9 mouse cellular contexts compared by ENCODE assay signal in genomic region chr7:100555431-100555951, GRCm38 (mm10). TPM values are rescaled to one million over a fixed set of nuclear protein-coding genes. Genes with fewer than 3 reads are reported as not detected.
DNase-seq lines count a peak whose midpoint lies in the region; ATAC-seq lines count a peak whose summit lies in the region.
"Had no signal": no experiment of that assay in that cellular context is flagged by ENCODE, and none has a peak within 500 bp of the region (broad histone marks: within the 10 kb centered on the region; RNA-seq: fewer than 3 reads in every experiment).

No protein-coding gene starts in this region.

- peak; percentile 31; the same call in 1 of the 2 replicates for ATAC-seq in liver, embryonic 16.5 days (ENCODE audit: low read depth)
- peak; percentile 46; the same call in 1 of the 2 replicates for ATAC-seq in stomach, embryonic 14.5 days (ENCODE audit: insufficient number of reproducible peaks, insufficient read depth, low FRiP score, low read depth)
- no peak for ATAC-seq in granulocyte monocyte progenitor cell, adult 5-6 weeks (replicated peaks; ENCODE audit: poor library complexity, severe bottlenecking)

- no peak overlapping the region for H3K4me2 ChIP-seq in liver, embryonic 16.5 days (ENCODE audit: low read depth, low read length)
- no peak overlapping the region for H3K4me2 ChIP-seq in stomach, embryonic 14.5 days (replicated peaks; ENCODE audit: low read depth, low read length)

- 69% methylated on average over 13 of the region's 13 CpGs for WGBS in liver, embryonic 16.5 days (ENCODE audit: insufficient replicate concordance)
- 41% methylated on average over 13 of the region's 13 CpGs for WGBS in stomach, embryonic 14.5 days

- peak; percentile 69 for DNase-seq in R1 (ENCODE audit: low read depth, low spot score)
- peak; percentile 47 for DNase-seq in cerebellum, postnatal 36 days
- peak; percentile 30 for DNase-seq in gastrocnemius, postnatal 25 days
- peak; percentile 76 to 82 for DNase-seq in layer of hippocampus, adult 8-10 months (ENCODE audit: low spot score in 2 of 2)
- DNase-seq in spleen, postnatal 36 days (ENCODE audit: low spot score in 2 of 2) = no peak

- H3K27me3 ChIP-seq in liver, embryonic 16.5 days (ENCODE audit: control insufficient read depth, insufficient read depth, low read depth, low read length) = no peaks in the 10 kb centered on the region
- H3K27me3 ChIP-seq in stomach, embryonic 14.5 days (ENCODE audit: control insufficient read depth, insufficient read depth, low read length) = no peaks in the 10 kb centered on the region
- H3K27me3 ChIP-seq: megakaryocyte, embryonic 14.5 days had no signal

- no peak overlapping the region for H3K9ac ChIP-seq in liver, embryonic 16.5 days (ENCODE audit: low read depth, low read length)
- H3K9ac ChIP-seq in stomach, embryonic 14.5 days (replicated peaks; ENCODE audit: low read depth, low read length) = no peak overlapping the region

- H3K27ac ChIP-seq in liver, embryonic 16.5 days (ENCODE audit: low read length) = peak overlapping the region; percentile 79
- peak overlapping the region; percentile 73 for H3K27ac ChIP-seq in stomach, embryonic 14.5 days (ENCODE audit: low read length)

- H3K36me3 ChIP-seq in liver, embryonic 16.5 days (ENCODE audit: control insufficient read depth, insufficient read depth) = no peaks in the 10 kb centered on the region
- peaks cover 3% of the 10 kb centered on the region; the same call in 1 of the 2 replicates for H3K36me3 ChIP-seq in stomach, embryonic 14.5 days (ENCODE audit: control insufficient read depth, insufficient read depth, low read length)

- no peak overlapping the region for H3K4me3 ChIP-seq in liver, embryonic 16.5 days (ENCODE audit: low read depth, low read length)
- no peak overlapping the region for H3K4me3 ChIP-seq in stomach, embryonic 14.5 days (ENCODE audit: low read depth, low read length)
- H3K4me3 ChIP-seq: megakaryocyte, embryonic 14.5 days had no signal

- H3K9me3 ChIP-seq in liver, embryonic 16.5 days (replicated peaks; ENCODE audit: control insufficient read depth, low read length) = no peaks in the 10 kb centered on the region
- no peaks in the 10 kb centered on the region for H3K9me3 ChIP-seq in stomach, embryonic 14.5 days (ENCODE audit: control insufficient read depth, low read depth, low read length)
- H3K9me3 ChIP-seq: megakaryocyte, embryonic 14.5 days had no signal

- peaks cover 19% of the 10 kb centered on the region for H3K4me1 ChIP-seq in liver, embryonic 16.5 days (ENCODE audit: control insufficient read depth, low read depth, low read length)
- H3K4me1 ChIP-seq in stomach, embryonic 14.5 days (ENCODE audit: control insufficient read depth, insufficient read depth, low read length) = no peaks in the 10 kb centered on the region; the same call in 1 of the 2 replicates

RNA-seq across cellular contexts. Expression of gene Coa4, which starts 18.6 kb away (rescaled TPM):
- total RNA-seq in gastrocnemius, postnatal 25 days (2021) = 10 to 100 TPM in 1 of 2 experiments, 1 to 10 TPM in 1; 8.1 to 13.0 TPM
- total RNA-seq in layer of hippocampus, adult 8-10 months (2022) = 1 to 10 TPM; 7.9 to 9.9 (median 9.2) TPM
- 10.7 and 13.1 TPM in 2 replicates for polyA plus RNA-seq in liver, embryonic 16.5 days (2015; fragmentation: Nextera tagmentation; extraction: Ambion mirVana)
- 23.9 and 24.3 TPM in 2 replicates for polyA plus RNA-seq in stomach, embryonic 14.5 days (2014; fragmentation: Nextera tagmentation; extraction: Ambion mirVana)
- total RNA-seq in granulocyte monocyte progenitor cell, adult 5-6 weeks (2014; fragmentation: Nextera tagmentation) = 5.4 and 14.1 TPM in 2 replicates
- total RNA-seq in granulocyte monocyte progenitor cell, adult 5-6 weeks (2017) = 20.0 and 21.1 TPM in 2 replicates

RNA-seq across cellular contexts. Expression of gene Dnajb13, which starts 40.7 kb away (rescaled TPM):
- not detected for total RNA-seq in gastrocnemius, postnatal 25 days (2021)
- total RNA-seq in layer of hippocampus, adult 8-10 months (2022) = under 1 TPM in 3 of 4 experiments, not detected in 1; 0.38 to 0.98 (median 0.41) TPM
- 3.0 and 4.4 TPM in 2 replicates for polyA plus RNA-seq in liver, embryonic 16.5 days (2015; fragmentation: Nextera tagmentation; extraction: Ambion mirVana)
- 0.35 and 0.42 TPM in 2 replicates for polyA plus RNA-seq in stomach, embryonic 14.5 days (2014; fragmentation: Nextera tagmentation; extraction: Ambion mirVana)
- total RNA-seq in granulocyte monocyte progenitor cell, adult 5-6 weeks (2014; fragmentation: Nextera tagmentation) = not detected in 2 replicates
- not detected in 2 replicates for total RNA-seq in granulocyte monocyte progenitor cell, adult 5-6 weeks (2017)

RNA-seq across cellular contexts. Expression of gene Rab6a, which starts 51.7 kb away (rescaled TPM):
- total RNA-seq in gastrocnemius, postnatal 25 days (2021) = 10 to 100 TPM; 52.0 to 52.7 TPM
- total RNA-seq in layer of hippocampus, adult 8-10 months (2022) = 100 to 1,000 TPM; 340 to 373 (median 364) TPM
- 30.8 and 34.9 TPM in 2 replicates for polyA plus RNA-seq in liver, embryonic 16.5 days (2015; fragmentation: Nextera tagmentation; extraction: Ambion mirVana)
- polyA plus RNA-seq in stomach, embryonic 14.5 days (2014; fragmentation: Nextera tagmentation; extraction: Ambion mirVana) = 109 and 125 TPM in 2 replicates
- total RNA-seq in granulocyte monocyte progenitor cell, adult 5-6 weeks (2014; fragmentation: Nextera tagmentation) = 55.9 and 62.1 TPM in 2 replicates
- 43.0 and 56.3 TPM in 2 replicates for total RNA-seq in granulocyte monocyte progenitor cell, adult 5-6 weeks (2017)

RNA-seq across cellular contexts. Expression of gene Mrpl48, which starts 52.6 kb away (rescaled TPM):
- 10 to 100 TPM; 57.9 to 58.4 TPM for total RNA-seq in gastrocnemius, postnatal 25 days (2021)
- 10 to 100 TPM; 65.1 to 69.0 (median 66.7) TPM for total RNA-seq in layer of hippocampus, adult 8-10 months (2022)
- 37.4 and 38.8 TPM in 2 replicates for polyA plus RNA-seq in liver, embryonic 16.5 days (2015; fragmentation: Nextera tagmentation; extraction: Ambion mirVana)
- polyA plus RNA-seq in stomach, embryonic 14.5 days (2014; fragmentation: Nextera tagmentation; extraction: Ambion mirVana) = 89.8 and 94.8 TPM in 2 replicates
- total RNA-seq in granulocyte monocyte progenitor cell, adult 5-6 weeks (2014; fragmentation: Nextera tagmentation) = 67.1 TPM in 2 replicates
- 88.1 and 99.5 TPM in 2 replicates for total RNA-seq in granulocyte monocyte progenitor cell, adult 5-6 weeks (2017)

Comparison
In these comparisons a context has a peak if more than half of its experiments do, and no peak if none do; other contexts are left out.
1. DNase-seq: peak in R1 (single experiment), cerebellum, postnatal 36 days (2 of 2), gastrocnemius, postnatal 25 days (single experiment) and layer of hippocampus, adult 8-10 months (2 of 2); none in spleen, postnatal 36 days (0 of 2).
2. RNA of gene Rab6a, which starts 51.7 kb away (total RNA-seq): 340 to 373 TPM in layer of hippocampus, adult 8-10 months; 43.0 to 62.1 TPM in granulocyte monocyte progenitor cell, adult 5-6 weeks and 52.0 to 52.7 TPM in gastrocnemius, postnatal 25 days; every median in the first group is over 4 times any median in the second.